Mouse (Mus musculus) spleen, adult 2 months (tissue): ENCODE measurements around the gene Sh2b3.

Experiments
- CTCF ChIP-seq: fragments of 200-500 bp; IDR thresholded peaks from 2 replicates; pipeline ENCODE4 v1.5.1; 2011; ENCODE audit warnings: mild to moderate bottlenecking, inconsistent platforms; ENCODE audit not compliant: insufficient read depth, insufficient read length, insufficient replicate concordance; ENCODE audit errors: extremely low read depth
- POLR2A ChIP-seq: fragments of 200-500 bp; IDR thresholded peaks from 2 replicates; pipeline ENCODE4 v1.6.1; 2011; ENCODE audit warnings: low read depth, low read length, inconsistent platforms

GRCm38 (mm10) chr5:121821116-121821515 lies 16.3 kb downstream of the Sh2b3 start:
- TF ChIP-seq CTCF (no peak), POLR2A (no peak)
